Mouse (Mus musculus) stomach, embryonic 14.5 days (tissue): ENCODE measurements around the gene Brd3os. TPM values are rescaled to one million over a fixed set of nuclear protein-coding genes. Genes with fewer than 3 reads are reported as not detected.

Experiments
- ATAC-seq: fragments of 200-750 bp; cut with Nextera tagmentation; 2 replicates; pipeline ENCODE4 v1.8.0; 2017; ENCODE audit warnings: low read depth, moderate TSS enrichment; ENCODE audit not compliant: insufficient number of reproducible peaks, insufficient read depth, low FRiP score
- H3K27ac ChIP-seq: fragments of 300-500 bp; sonication (generic); 2 replicates; pipeline ENCODE4 v1.5.1; 2014; ENCODE audit warnings: mild to moderate bottlenecking, low read length, moderate library complexity, mixed read lengths
- H3K27me3 ChIP-seq: fragments of 300-500 bp; sonication (generic); 2 replicates; pipeline ENCODE4 v1.6.1; 2014; ENCODE audit warnings: low read length, control low read depth, mixed read lengths; ENCODE audit not compliant: control insufficient read depth, insufficient read depth
- H3K36me3 ChIP-seq: fragments of 300-500 bp; sonication (generic); 2 replicates; pipeline ENCODE4 v1.6.1; 2014; ENCODE audit warnings: mild to moderate bottlenecking, control low read depth, low read length, moderate library complexity, mixed read lengths; ENCODE audit not compliant: control insufficient read depth, insufficient read depth
- H3K4me1 ChIP-seq: fragments of 300-500 bp; sonication (generic); 2 replicates; pipeline ENCODE4 v1.6.1; 2014; ENCODE audit warnings: low read length, control low read depth, mixed read lengths; ENCODE audit not compliant: control insufficient read depth, insufficient read depth
- H3K4me2 ChIP-seq: fragments of 300-500 bp; sonication (generic); replicated peaks from 2 replicates; pipeline ENCODE4 v1.6.1; 2014; ENCODE audit warnings: low read depth, low read length, control low read depth
- H3K4me3 ChIP-seq: fragments of 300-500 bp; sonication (generic); 2 replicates; pipeline ENCODE4 v1.5.1; 2014; ENCODE audit warnings: low read depth, low read length, control low read depth
- H3K9ac ChIP-seq: fragments of 300-500 bp; sonication (generic); replicated peaks from 2 replicates; pipeline ENCODE4 v1.6.1; 2014; ENCODE audit warnings: low read depth, mild to moderate bottlenecking, control low read depth, low read length, moderate library complexity, mixed read lengths
- H3K9me3 ChIP-seq: fragments of 300-500 bp; sonication (generic); 2 replicates; pipeline ENCODE4 v1.6.1; 2016; ENCODE audit warnings: low read depth, low read length, control low read depth; ENCODE audit not compliant: control insufficient read depth
- WGBS: fragments of 180-500 bp; shearing (Covaris S2); extraction: QIAGEN DNeasy Blood & Tissue Kit; methylation state at CpG from one replicate; pipeline ENCODE4 v1.1.7; 2014; 5-methylcytosine and 5-hydroxymethylcytosine counted together
- polyA plus RNA-seq: library from polyadenylated mRNA; unstranded; fragments of >200 nt; fragmentation: Nextera tagmentation; extraction: Ambion mirVana; gene quantifications from 2 replicates; pipeline ENCODE4 v1.2.1, GENCODE M21; 2014

The Brd3os gene
- polyA plus RNA-seq, 1 experiment from 2014 or later, result 11.5 TPM

- Histone ChIP-seq H3K36me3 (no peaks in the 10 kb centered on the region), H3K9ac (peak within 1 kb of the TSS; percentile 74), H3K9me3 (no peaks in the 10 kb centered on the region), H3K4me2 (peak within 1 kb of the TSS; percentile 95), H3K4me3 (peak within 1 kb of the TSS; percentile 85), H3K4me1 (peaks cover 32% of the 10 kb centered on the region; the same call in 1 of the 2 replicates), H3K27me3 (no peaks in the 10 kb centered on the region), H3K27ac (peak within 1 kb of the TSS; percentile 70)
- under 1% methylated on average over 55 of the region's 58 CpGs for WGBS
- peak; percentile 90 for ATAC-seq
These were observed 15.2 kb upstream of the Brd3os start, which contains the start of gene Vav2 for GRCm38 (mm10) chr2:27426855-27427457. TSS of gene Vav2 (minus strand) at chr2:27427033.

DNA sequence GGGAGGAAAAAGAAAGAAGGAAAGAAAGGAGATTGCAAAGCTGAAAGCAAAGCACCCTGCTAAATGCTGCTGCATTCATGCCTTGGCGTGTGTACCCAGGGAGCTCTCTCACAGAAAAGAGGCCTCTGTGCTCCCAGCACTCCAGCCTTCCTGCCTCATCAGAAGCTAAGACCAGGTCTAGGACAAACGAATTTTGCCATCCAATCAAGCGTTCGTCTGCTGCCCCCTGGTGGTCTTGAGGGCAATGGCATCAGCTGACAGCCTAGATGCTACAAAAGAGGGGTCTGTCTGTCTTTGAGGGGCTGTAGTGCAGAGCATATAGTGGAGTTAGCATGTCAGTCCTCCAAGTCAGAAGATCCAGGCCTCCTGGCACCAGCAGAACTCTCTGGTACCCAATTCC lies 14.1 kb upstream of the Brd3os start:
- H3K9me3 ChIP-seq, result no peaks in the 10 kb centered on the region
- no peaks in the 10 kb centered on the region for H3K36me3 ChIP-seq
- WGBS, result 0% methylated on average over 4 of the region's 4 CpGs
- no peak overlapping the region for H3K9ac ChIP-seq
- no peak overlapping the region for H3K27ac ChIP-seq
- no peak overlapping the region for H3K4me2 ChIP-seq
- peak; percentile 3; the same call in 1 of the 2 replicates for ATAC-seq
- no peaks in the 10 kb centered on the region for H3K27me3 ChIP-seq
- H3K4me3 ChIP-seq, result no peak overlapping the region
- peaks cover 27% of the 10 kb centered on the region; the same call in 1 of the 2 replicates for H3K4me1 ChIP-seq

DNA sequence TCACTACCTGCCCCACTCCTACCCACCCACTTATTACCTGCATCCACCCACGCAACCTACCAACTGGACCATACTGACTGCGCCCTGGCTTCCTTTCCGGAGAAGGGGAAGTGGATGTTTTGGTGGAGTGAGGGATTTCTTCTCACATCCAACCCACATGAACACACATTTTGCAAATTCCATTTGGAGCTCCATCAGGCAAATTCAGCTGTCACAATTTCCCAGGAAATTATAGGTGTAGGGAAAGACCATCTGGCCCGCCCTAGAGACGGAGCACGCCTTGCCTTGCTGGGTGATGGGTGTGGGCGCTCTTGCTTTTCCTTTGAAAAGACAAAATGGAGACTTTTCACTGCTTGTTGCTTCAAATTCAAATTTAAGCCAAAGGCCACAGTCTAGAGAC lies 11.5 kb upstream of the Brd3os start:
- WGBS, result 90% methylated on average over 7 of the region's 7 CpGs
- no peak for ATAC-seq
- H3K4me1 ChIP-seq, result peaks cover 8% of the 10 kb centered on the region; the same call in 1 of the 2 replicates

DNA sequence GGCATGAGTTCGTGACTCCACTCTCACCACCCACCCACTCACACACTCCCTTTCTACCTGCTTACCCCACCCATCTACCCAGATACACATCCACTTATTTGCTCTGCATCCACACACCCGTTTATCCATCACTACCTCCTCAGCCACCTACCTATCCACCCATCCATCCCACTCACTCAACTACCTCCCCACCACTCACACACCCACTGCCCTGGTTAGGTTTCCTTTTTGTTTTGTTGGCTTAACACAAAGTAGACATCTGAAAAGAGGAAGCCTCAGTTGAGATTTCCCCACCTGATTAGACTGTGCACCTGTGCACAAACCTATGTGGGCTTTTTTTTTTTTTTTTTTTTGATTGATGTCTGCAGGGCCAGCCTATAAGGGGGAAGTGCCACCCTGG lies 9.5 kb upstream of the Brd3os start:
- no peak for ATAC-seq
- Histone ChIP-seq H3K9ac (no peak overlapping the region), H3K27ac (no peak overlapping the region), H3K4me3 (no peak overlapping the region), H3K4me2 (no peak overlapping the region), H3K36me3 (no peaks in the 10 kb centered on the region), H3K4me1 (peaks cover 4% of the 10 kb centered on the region; the same call in 1 of the 2 replicates), H3K9me3 (no peaks in the 10 kb centered on the region), H3K27me3 (no peaks in the 10 kb centered on the region)
- WGBS, result 60% methylated on average over 2 of the region's 2 CpGs

More for the DNA sequence above, 11.5 kb upstream of the Brd3os start:
- H3K4me3 ChIP-seq, result no peak overlapping the region
- no peaks in the 10 kb centered on the region for H3K27me3 ChIP-seq
- H3K4me2 ChIP-seq, result no peak overlapping the region
- H3K36me3 ChIP-seq, result no peaks in the 10 kb centered on the region
- no peaks in the 10 kb centered on the region for H3K9me3 ChIP-seq
- H3K27ac ChIP-seq, result no peak overlapping the region
- H3K9ac ChIP-seq, result no peak overlapping the region

DNA sequence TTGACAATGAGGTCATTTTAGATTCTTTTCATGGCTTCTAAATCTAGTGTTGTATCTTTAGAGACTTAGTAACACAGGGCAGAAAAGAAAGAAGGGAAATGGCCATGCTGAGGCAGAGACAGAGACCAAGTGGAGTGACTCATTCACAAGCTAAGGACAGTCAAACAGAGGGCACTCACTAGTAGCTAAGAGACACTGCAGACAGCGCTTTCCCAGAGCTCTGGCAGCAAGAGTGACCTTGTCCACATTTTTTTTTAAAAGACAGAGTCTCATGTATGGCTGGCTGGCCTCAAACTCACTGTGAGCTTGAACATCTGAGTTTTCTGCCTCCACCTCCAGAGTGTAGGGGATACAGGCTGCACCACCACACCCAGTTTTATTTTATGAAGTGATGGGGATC lies 4.2 kb upstream of the Brd3os start:
- H3K27ac ChIP-seq, result no peak overlapping the region
- H3K9me3 ChIP-seq, result no peaks in the 10 kb centered on the region
- no peak overlapping the region for H3K9ac ChIP-seq
- H3K4me1 ChIP-seq, result 0 out of 2 replicates have a peak, but pooled peaks cover 7% of the 10 kb centered on the region
- H3K36me3 ChIP-seq, result no peaks in the 10 kb centered on the region
- no peak overlapping the region for H3K4me3 ChIP-seq
- H3K27me3 ChIP-seq, result no peaks in the 10 kb centered on the region
- no peak overlapping the region for H3K4me2 ChIP-seq
- no peak for ATAC-seq
- 50% methylated on average over 1 of the region's 1 CpGs for WGBS

DNA sequence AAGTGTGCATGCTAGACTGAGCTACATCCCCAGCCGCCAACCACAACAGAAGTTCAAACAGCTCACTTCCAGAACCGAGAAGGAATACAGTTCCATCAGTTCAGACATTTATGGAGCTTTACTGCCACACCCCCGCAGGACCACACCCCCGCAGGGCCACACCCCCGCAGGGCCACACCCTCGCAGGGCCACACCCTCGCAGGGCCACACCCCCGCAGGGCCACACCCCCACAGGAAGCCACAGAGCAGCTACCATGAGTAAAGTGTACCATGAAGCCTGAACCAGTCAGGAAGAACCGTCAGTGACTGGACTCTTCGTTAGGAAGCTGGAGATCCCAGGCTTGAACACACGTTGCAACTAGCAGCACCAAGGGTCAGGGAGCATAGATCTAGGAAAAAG lies 3.8 kb upstream of the Brd3os start:
- no peak for ATAC-seq

GRCm38 (mm10) chr2:27442708-27443449 lies 755 bp downstream of the Brd3os start:
- WGBS, result 30% methylated on average over 20 of the region's 20 CpGs
- peak overlapping the region; percentile 55 for H3K4me3 ChIP-seq

More for the DNA sequence above, 3.8 kb upstream of the Brd3os start:
- Histone ChIP-seq H3K4me3 (no peak overlapping the region), H3K9me3 (no peaks in the 10 kb centered on the region), H3K36me3 (no peaks in the 10 kb centered on the region), H3K9ac (no peak overlapping the region), H3K4me1 (0 out of 2 replicates have a peak, but pooled peaks cover 9% of the 10 kb centered on the region), H3K27ac (no peak overlapping the region), H3K27me3 (no peaks in the 10 kb centered on the region), H3K4me2 (no peak overlapping the region)
- 19% methylated on average over 11 of the region's 11 CpGs for WGBS

GRCm38 (mm10) chr2:27443450-27443708 lies 1.3 kb downstream of the Brd3os start:
- peaks cover 29% of the 10 kb centered on the region for H3K36me3 ChIP-seq
- H3K9me3 ChIP-seq, result no peaks in the 10 kb centered on the region
- H3K4me3 ChIP-seq, result no peak overlapping the region
- H3K27ac ChIP-seq, result no peak overlapping the region
- 74% methylated on average over 5 of the region's 5 CpGs for WGBS
- H3K4me2 ChIP-seq, result peak overlapping the region; percentile 77; the same call in 1 of the 2 replicates
- no peak for ATAC-seq
- 0 out of 2 replicates have a peak, but pooled peaks cover 7% of the 10 kb centered on the region for H3K4me1 ChIP-seq
- no peaks in the 10 kb centered on the region for H3K27me3 ChIP-seq
- H3K9ac ChIP-seq, result no peak overlapping the region

More at GRCm38 (mm10) chr2:27442708-27443449, 755 bp downstream of the Brd3os start:
- H3K9me3 ChIP-seq, result no peaks in the 10 kb centered on the region
- H3K27me3 ChIP-seq, result no peaks in the 10 kb centered on the region
- ATAC-seq, result peak; percentile 54; the same call in 1 of the 2 replicates
- 0 out of 2 replicates have a peak, but pooled peaks cover 10% of the 10 kb centered on the region for H3K4me1 ChIP-seq
- H3K36me3 ChIP-seq, result peaks cover 24% of the 10 kb centered on the region
- peak overlapping the region; percentile 48 for H3K9ac ChIP-seq
- peak overlapping the region; percentile 77 for H3K4me2 ChIP-seq
- H3K27ac ChIP-seq, result peak overlapping the region; percentile 61; the same call in 1 of the 2 replicates
